Mouse (Mus musculus) gastrocnemius, adult 2 months (tissue): ENCODE measurements around the gene Zfp324. TPM values are rescaled to one million over a fixed set of nuclear protein-coding genes. Genes with fewer than 3 reads are reported as not detected.
A peak's percentile ranks its signal among the peaks of the same experiment; 100 is the strongest.

Experiments used
- DNase-seq: peaks from one replicate; pipeline ENCODE4 v3.0.0; 2022
- H3K27ac ChIP-seq: fragments of 200-600 bp; 2 replicates; pipeline ENCODE4 v1.8.1; 2022; ENCODE audit warnings: mild to moderate bottlenecking
- H3K4me3 ChIP-seq: fragments of 200-600 bp; 2 replicates; pipeline ENCODE4 v1.8.1; 2022; ENCODE audit warnings: mild to moderate bottlenecking, moderate library complexity
- CTCF ChIP-seq: fragments of 200-600 bp; IDR thresholded peaks from 2 replicates; pipeline ENCODE4 v1.8.1; 2022; ENCODE audit warnings: antibody characterized with exemption, mild to moderate bottlenecking, moderate library complexity
- intact Hi-C: fragments of 180-260 bp; cut with DNase I; formaldehyde crosslinking; loops from one replicate; pipeline ENCODE4 v1.15.1; 2025
- total RNA-seq, 2 experiments: library from RNA; stranded (reverse); gene quantifications; 2 replicates each; pipeline ENCODE4 v1.2.3; 2021

The Zfp324 gene
- total RNA-seq, 2 experiments from 2014 or later: 1.5 to 2.0 TPM

GRCm38 (mm10) chr7:12978931-12979722 is 13.5 kb downstream of the Zfp324 start:
- DNase-seq: no peak
- Histone ChIP-seq H3K4me3 (peak overlapping the region; percentile 87), H3K27ac (peak overlapping the region; percentile 98)
- no peak for TF ChIP-seq CTCF
- intact Hi-C loops: loop anchor here (5.0 kb wide), 1 partner anchor 43 kb away; no protein-coding TSS in a partner anchor

GRCm38 (mm10) chr7:12979776-12980175 is 14.1 kb downstream of the Zfp324 start:
- no peak overlapping the region for H3K27ac ChIP-seq
- intact Hi-C loops: loop anchor here (5.0 kb wide), 1 partner anchor 43 kb away; no protein-coding TSS in a partner anchor
- TF ChIP-seq CTCF: no peak
- no peak for DNase-seq
- no peak overlapping the region for H3K4me3 ChIP-seq

GRCm38 (mm10) chr7:12980291-12980690 is 14.7 kb downstream of the Zfp324 start:
- H3K27ac ChIP-seq: no peak overlapping the region
- intact Hi-C loops: no loop called here
- DNase-seq: no peak
- no peak for TF ChIP-seq CTCF
- H3K4me3 ChIP-seq: no peak overlapping the region

- TF ChIP-seq CTCF: no peak
- Histone ChIP-seq H3K27ac (no peak overlapping the region), H3K4me3 (no peak overlapping the region)
- no peak for DNase-seq
- intact Hi-C loops: no loop called here
These were observed 20.1 kb downstream of the Zfp324 start for GRCm38 (mm10) chr7:12985724-12986123.

- H3K27ac ChIP-seq: no peak overlapping the region
- DNase-seq: no peak
- no peak for TF ChIP-seq CTCF
- intact Hi-C loops: no loop called here
- no peak overlapping the region for H3K4me3 ChIP-seq
These were observed 21.3 kb downstream of the Zfp324 start for GRCm38 (mm10) chr7:12986906-12987305.

GRCm38 (mm10) chr7:12987409-12988189 is 22.0 kb downstream of the Zfp324 start:
- no peak overlapping the region for H3K27ac ChIP-seq
- no peak for TF ChIP-seq CTCF
- intact Hi-C loops: no loop called here
- no peak overlapping the region for H3K4me3 ChIP-seq
- no peak for DNase-seq

GRCm38 (mm10) chr7:12992222-12992621 is 26.6 kb downstream of the Zfp324 start:
- intact Hi-C loops: no loop called here
- TF ChIP-seq CTCF: peak; percentile 66
- H3K27ac ChIP-seq: no peak overlapping the region
- no peak overlapping the region for H3K4me3 ChIP-seq
- no peak for DNase-seq

- intact Hi-C loops: no loop called here
These were observed 27.5 kb downstream of the Zfp324 start for GRCm38 (mm10) chr7:12993148-12993547.

GRCm38 (mm10) chr7:12995862-12996261 is 30.2 kb downstream of the Zfp324 start:
- intact Hi-C loops: no loop called here
- Histone ChIP-seq H3K27ac (no peak overlapping the region), H3K4me3 (no peak overlapping the region)
- TF ChIP-seq CTCF: no peak
- no peak for DNase-seq

More at GRCm38 (mm10) chr7:12993148-12993547, 27.5 kb downstream of the Zfp324 start:
- Histone ChIP-seq H3K4me3 (no peak overlapping the region), H3K27ac (no peak overlapping the region)
- no peak for DNase-seq
- TF ChIP-seq CTCF: no peak

- Histone ChIP-seq H3K27ac (no peak overlapping the region), H3K4me3 (no peak overlapping the region)
- intact Hi-C loops: no loop called here
- DNase-seq: no peak
- no peak for TF ChIP-seq CTCF
These were observed 31.6 kb downstream of the Zfp324 start for GRCm38 (mm10) chr7:12997230-12997629.

- Histone ChIP-seq H3K27ac (no peak within 1 kb of the TSS), H3K4me3 (no peak within 1 kb of the TSS)
- intact Hi-C loops: no loop called here
- no peak for TF ChIP-seq CTCF
- no peak for DNase-seq
These were observed 32.4 kb downstream of the Zfp324 start, which contains the start of gene Slc27a5 for GRCm38 (mm10) chr7:12998053-12998452. Gene Slc27a5, minus strand, starts transcription at chr7:12998192.

GRCm38 (mm10) chr7:12998851-12999250 is 33.2 kb downstream of the Zfp324 start, which contains the start of gene Trim28:
Gene Trim28, plus strand, starts transcription at chr7:12999114.
- intact Hi-C loops: no loop called here
- DNase-seq: no peak
- Histone ChIP-seq H3K27ac (no peak within 1 kb of the TSS), H3K4me3 (no peak within 1 kb of the TSS)
- no peak for TF ChIP-seq CTCF

GRCm38 (mm10) chr7:13001584-13001983 is 35.9 kb downstream of the Zfp324 start:
- no peak overlapping the region for H3K27ac ChIP-seq
- TF ChIP-seq CTCF: no peak
- DNase-seq: no peak
- intact Hi-C loops: no loop called here
- H3K4me3 ChIP-seq: no peak overlapping the region
